Mouse (Mus musculus) hindbrain, postnatal 0 days (tissue): ENCODE measurements at regions not wholly inside any gene's neighbourhood (a gene's known extent, or its start where the extent isn't known, plus 50 kb on each side); places are given as distances from the start of the nearest gene placed in this dataset.
"Not testable (repeated sequence)": the region's sequence is repeated elsewhere in the genome, so short reads cannot be mapped to it uniquely, and the experiment has no call there.

Experiments
- ATAC-seq: fragments of 200-750 bp; cut with Nextera tagmentation; 2 replicates; pipeline ENCODE4 v1.8.0; 2017; ENCODE audit warnings: mild to moderate bottlenecking, moderate TSS enrichment, moderate library complexity
- DNase-seq: peaks from one replicate; pipeline ENCODE4 v3.0.0-alpha.2; 2015; ENCODE audit warnings: low spot score
- H3K27ac ChIP-seq: fragments of 300-500 bp; sonication (generic); 2 replicates; pipeline ENCODE4 v1.5.1; 2014; ENCODE audit warnings: mild to moderate bottlenecking
- H3K27me3 ChIP-seq: fragments of 300-500 bp; sonication (generic); 2 replicates; pipeline ENCODE4 v1.6.1; 2014; ENCODE audit warnings: low read length, mixed read lengths; ENCODE audit not compliant: insufficient read depth
- H3K36me3 ChIP-seq: fragments of 300-500 bp; sonication (generic); 2 replicates; pipeline ENCODE4 v1.6.1; 2014; ENCODE audit warnings: low read length, mixed read lengths; ENCODE audit not compliant: insufficient read depth
- H3K4me1 ChIP-seq: fragments of 300-500 bp; sonication (generic); 2 replicates; pipeline ENCODE4 v1.6.1; 2014; ENCODE audit warnings: antibody characterized with exemption, low read length, mixed read lengths; ENCODE audit not compliant: insufficient read depth
- H3K4me2 ChIP-seq: fragments of 300-500 bp; sonication (generic); 2 replicates; pipeline ENCODE4 v1.6.1; 2014; ENCODE audit warnings: low read depth, mild to moderate bottlenecking, low read length, moderate library complexity, mixed read lengths
- H3K4me3 ChIP-seq: fragments of 300-500 bp; sonication (generic); 2 replicates; pipeline ENCODE4 v1.5.1; 2014; ENCODE audit warnings: low read length
- H3K9ac ChIP-seq: fragments of 300-500 bp; sonication (generic); replicated peaks from 2 replicates; pipeline ENCODE4 v1.6.1; 2014; ENCODE audit warnings: mild to moderate bottlenecking, low read length, moderate library complexity, mixed read lengths
- H3K9me3 ChIP-seq: fragments of 300-500 bp; sonication (generic); 2 replicates; pipeline ENCODE4 v1.6.1; 2016; ENCODE audit warnings: low read length, mixed read lengths
- CTCF ChIP-seq: IDR thresholded peaks from 2 replicates; pipeline ENCODE4 v1.5.1; 2016; ENCODE audit warnings: antibody characterized with exemption, control low read depth, low read depth
- WGBS: fragments of 180-500 bp; shearing (Covaris S2); extraction: QIAGEN DNeasy Blood & Tissue Kit; methylation state at CpG from one replicate; pipeline ENCODE4 v1.1.7; 2014; 5-methylcytosine and 5-hydroxymethylcytosine counted together

DNA sequence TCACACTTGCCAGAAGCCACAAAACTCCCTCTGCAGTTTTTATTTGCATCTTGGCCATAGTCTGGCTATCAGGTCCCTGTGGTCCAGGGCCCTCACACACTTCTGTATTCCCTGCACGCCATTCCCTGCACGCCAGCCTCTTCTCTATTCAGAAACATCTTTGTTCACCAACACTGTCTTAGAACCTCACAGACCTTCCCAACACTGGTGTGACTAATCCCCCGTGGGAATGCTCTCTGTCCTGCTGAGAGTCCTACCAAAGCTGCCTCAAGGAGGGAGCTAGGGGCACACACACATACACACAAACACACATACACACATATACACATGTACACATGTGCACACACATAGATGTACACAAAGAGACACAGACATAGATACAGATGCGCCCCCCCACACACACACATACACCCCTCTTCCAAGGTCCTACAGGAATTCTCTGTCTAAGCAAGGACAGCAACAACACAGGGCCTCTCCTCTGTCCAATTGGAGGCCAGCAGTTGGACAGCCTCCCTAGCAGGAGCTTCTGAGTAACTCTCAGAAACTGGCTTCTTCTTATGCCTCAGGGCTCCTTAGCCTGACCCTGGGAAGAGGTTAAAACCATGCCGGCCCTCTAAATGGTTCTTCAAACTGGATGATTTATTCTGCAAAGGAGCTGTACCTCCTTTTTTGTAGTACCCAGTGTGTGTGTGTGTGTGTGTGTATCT lies 179.0 kb upstream of the Afdn start:
- H3K4me1 ChIP-seq = no peaks in the 10 kb centered on the region
- no peaks in the 10 kb centered on the region for H3K36me3 ChIP-seq
- no peaks in the 10 kb centered on the region for H3K27me3 ChIP-seq
- no peak overlapping the region for H3K27ac ChIP-seq
- TF ChIP-seq CTCF = no peak
- no peak overlapping the region for H3K4me3 ChIP-seq
- ATAC-seq (no peak), DNase-seq (no peak)
- no peak overlapping the region for H3K4me2 ChIP-seq
- H3K9ac ChIP-seq = no peak overlapping the region
- WGBS = 58% methylated on average over 5 of the region's 5 CpGs
- H3K9me3 ChIP-seq = no peaks in the 10 kb centered on the region

DNA sequence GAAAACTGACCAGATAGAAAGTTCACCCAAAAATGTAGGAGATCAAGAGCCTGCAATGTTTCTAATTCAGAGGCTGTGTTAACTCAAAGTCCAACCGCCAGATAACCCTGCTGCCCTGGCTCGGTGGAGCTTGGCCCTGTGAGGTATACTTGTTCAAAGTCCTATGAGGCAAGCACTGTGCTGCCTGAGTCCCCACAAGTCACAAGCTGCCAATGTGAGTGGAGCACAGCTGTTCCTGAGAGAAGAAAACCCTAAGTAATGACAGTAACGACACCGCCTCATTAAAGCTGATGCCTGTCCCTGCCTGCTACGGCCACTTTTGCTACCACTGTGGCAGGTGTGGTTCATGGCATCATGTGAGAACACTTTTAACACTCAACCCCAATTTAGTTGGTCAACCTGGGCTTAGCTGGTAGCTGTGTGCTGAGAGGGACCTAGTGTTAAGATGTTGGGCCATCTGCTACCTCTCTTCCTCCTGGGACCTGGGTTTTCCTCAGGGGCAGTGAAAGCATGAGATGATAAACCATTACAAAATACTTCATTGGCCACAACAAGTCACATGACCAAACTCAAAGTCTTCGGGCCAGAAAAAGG lies 178.2 kb upstream of the Afdn start:
- ATAC-seq (no peak), DNase-seq (no peak)
- WGBS = 70% methylated on average over 6 of the region's 6 CpGs
- no peak for TF ChIP-seq CTCF
- Histone ChIP-seq H3K9ac (no peak overlapping the region), H3K9me3 (no peaks in the 10 kb centered on the region), H3K4me2 (no peak overlapping the region), H3K4me1 (no peaks in the 10 kb centered on the region), H3K27me3 (no peaks in the 10 kb centered on the region), H3K36me3 (no peaks in the 10 kb centered on the region), H3K27ac (no peak overlapping the region), H3K4me3 (no peak overlapping the region)

DNA sequence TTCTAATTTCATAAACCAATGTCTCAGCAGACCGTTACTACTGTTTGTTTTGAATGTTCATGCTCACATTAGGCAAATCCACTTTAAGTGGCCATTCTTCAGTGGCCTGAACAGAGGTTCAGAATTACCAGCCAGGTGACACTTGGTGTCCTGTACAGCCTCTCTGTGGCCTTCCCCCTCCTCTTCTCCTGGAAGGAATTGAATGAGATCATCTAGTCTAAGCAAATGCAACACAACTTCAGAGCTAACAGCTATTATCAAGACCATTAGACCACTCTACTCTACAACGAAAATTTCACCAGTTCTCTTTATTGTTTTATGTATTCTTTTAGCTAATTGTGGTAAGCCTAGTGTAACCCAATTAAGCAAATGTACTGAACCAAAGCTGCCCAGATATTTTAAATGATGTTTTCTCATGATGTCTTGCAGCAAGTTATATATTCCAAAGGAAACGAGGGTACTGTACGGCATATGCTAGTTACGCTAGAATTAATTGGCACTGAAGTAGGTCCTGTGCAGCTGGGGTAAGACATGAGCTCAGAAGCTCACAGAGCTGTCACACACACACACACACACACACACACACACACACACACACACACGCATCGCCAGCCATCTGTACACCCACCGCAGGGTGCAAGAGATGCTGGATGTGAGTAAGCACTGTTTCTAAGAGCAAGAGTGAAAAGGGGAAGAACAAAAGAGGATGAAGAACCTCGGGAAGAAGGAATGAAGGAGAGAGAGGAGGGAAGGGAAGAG lies 176.7 kb upstream of the Afdn start:
- 37% methylated on average over 9 of the region's 9 CpGs for WGBS
- Histone ChIP-seq H3K27ac (peak overlapping the region; percentile 46; the same call in 1 of the 2 replicates), H3K9me3 (no peaks in the 10 kb centered on the region), H3K4me1 (no peaks in the 10 kb centered on the region), H3K4me3 (no peak overlapping the region), H3K4me2 (no peak overlapping the region), H3K9ac (no peak overlapping the region), H3K27me3 (no peaks in the 10 kb centered on the region), H3K36me3 (no peaks in the 10 kb centered on the region)
- TF ChIP-seq CTCF = no peak
- DNase-seq = peak; percentile 67
- peak; percentile 88 for ATAC-seq

DNA sequence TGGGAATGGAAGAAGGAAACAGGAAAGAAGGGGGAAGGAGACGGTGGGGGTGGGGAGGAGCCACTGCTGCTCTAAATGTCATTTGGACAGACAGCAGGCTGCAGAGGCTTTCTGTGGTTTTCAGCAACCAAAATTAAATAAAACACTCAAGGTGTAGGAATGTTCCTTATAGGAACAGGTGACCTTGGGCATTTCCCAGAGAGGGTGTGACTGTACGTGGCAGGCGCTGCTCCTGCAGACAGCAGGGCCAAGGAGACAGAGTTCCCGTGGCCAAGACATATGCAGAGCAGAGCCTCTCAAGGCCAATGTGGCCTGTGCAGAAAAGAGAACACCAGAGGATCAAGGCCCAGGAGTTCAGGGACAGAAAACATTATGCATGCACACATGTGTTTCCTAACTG lies 175.9 kb upstream of the Afdn start:
- WGBS = 49% methylated on average over 4 of the region's 4 CpGs
- Histone ChIP-seq H3K4me3 (no peak overlapping the region), H3K36me3 (no peaks in the 10 kb centered on the region), H3K4me1 (no peaks in the 10 kb centered on the region), H3K9ac (no peak overlapping the region), H3K9me3 (no peaks in the 10 kb centered on the region), H3K4me2 (no peak overlapping the region), H3K27ac (peak overlapping the region; percentile 46), H3K27me3 (no peaks in the 10 kb centered on the region)
- no peak for DNase-seq
- no peak for TF ChIP-seq CTCF
- ATAC-seq = peak; percentile 43

DNA sequence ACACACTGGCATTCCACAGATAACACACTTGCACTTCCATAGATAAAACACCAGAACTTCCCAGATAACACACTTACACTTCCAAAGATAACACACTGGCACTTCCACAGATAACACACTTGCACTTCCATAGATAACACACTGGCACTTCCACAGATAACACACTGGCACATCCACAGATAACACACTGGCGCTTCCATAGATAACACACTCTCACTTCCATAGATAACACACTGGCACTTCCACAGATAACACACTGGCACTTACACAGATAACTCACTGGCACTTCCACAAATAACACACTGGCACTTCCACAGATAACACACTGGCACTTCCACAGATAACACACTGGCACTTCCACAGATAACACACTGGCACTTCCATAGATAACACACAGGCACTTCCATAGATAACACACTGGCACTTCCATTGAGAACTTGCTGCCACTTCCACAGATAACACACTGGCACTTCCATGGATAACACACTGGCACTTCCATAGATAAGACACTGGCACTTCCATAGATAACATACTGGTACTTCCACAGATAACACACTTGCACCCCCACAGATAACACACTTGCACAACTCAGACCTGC lies 170.0 kb upstream of the Afdn start:
- not testable (repeated sequence) for H3K27ac ChIP-seq, DNase-seq, H3K27me3 ChIP-seq, H3K4me1 ChIP-seq, H3K9me3 ChIP-seq, ATAC-seq, H3K4me2 ChIP-seq, H3K9ac ChIP-seq, H3K4me3 ChIP-seq, H3K36me3 ChIP-seq
- WGBS = 74% methylated on average over 1 of the region's 1 CpGs
